Mouse (Mus musculus): Measurements from ENCODE around the gene Trim50.

The Trim50 gene

DNA sequence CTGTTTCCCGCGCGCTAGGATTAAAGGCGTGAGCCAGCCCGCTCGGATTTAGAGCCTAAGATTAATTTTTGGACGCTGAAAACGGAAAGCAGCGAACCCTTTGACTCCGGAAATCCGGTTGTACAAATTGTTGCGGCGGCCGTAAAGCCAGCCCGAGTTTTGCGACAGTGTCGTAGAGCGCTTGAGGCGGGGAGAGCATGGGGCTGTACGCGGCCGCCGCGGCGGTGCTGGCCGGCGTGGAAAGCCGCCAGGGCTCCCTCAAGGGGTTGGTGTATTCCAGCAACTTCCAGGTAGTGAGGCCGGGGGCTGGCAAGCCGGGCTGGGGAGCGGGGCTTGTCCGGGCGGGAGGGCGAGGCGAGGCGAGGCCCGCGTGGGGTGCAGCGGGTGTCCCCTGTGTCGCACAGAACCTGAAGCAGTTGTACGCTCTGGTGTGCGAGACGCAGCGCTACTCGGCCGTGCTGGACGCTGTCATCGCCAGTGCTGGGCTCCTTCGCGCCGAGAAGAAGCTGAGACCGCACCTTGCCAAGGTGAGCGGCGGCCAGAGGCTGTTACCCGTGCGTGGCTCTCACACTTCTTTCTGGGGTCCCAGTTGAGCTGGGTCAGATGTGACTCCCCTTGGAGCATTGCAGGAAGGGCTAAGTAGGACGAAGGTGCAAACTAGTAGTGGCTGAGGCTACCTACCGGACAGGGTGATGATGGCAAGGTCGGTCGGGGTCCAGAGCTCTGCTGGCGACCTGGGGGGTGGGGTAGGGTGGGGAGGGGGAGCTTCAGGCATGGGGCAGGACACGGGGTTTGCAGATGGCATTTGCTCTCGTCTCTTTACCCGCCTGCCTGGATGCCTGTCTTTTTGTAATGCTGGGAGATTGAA is 16.9 kb downstream of the Trim50 start, which contains the start of gene Nsun5:
Nsun5 (plus strand) TSS at position 167 of the 868 bp plus-strand sequence.
- peak; percentile 91 to 92 for DNase-seq

DNA sequence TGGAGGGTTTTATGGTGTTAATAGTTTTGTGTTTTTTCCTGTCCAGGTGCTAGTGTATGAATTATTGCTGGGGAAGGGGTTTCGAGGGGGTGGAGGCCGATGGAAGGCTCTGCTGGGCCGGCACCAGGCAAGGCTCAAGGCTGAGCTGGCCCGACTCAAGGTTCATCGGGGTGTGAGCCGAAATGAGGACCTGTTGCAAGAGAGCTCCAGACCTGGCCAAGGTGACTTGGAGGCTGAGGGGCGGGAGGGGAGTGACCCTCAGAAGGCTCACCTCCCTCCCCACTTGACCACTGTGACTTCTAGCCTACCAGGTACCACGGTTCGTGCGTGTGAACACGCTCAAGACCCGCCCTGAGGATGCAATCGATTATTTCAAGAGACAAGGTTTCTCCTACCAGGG is 18.1 kb downstream of the Trim50 start:
- no peak for DNase-seq

DNA sequence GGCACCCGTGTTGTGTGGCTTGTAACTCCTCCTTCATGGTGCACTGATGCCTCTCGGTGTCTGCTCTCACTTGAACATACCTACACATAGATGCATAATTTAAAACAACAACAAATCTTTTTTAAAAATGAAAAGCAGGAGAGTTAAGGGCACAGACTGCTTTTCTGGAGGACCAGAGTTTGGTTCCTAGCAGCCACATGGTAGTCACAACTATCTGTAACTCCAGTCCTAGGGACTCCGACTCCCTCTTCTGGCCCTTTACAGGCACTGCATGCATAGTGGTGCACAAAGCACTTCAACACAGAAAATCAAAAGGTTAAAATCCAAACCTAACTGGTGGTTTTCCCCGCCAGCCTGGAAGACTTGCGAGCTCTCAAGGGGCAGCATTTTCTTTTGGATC is 20.5 kb downstream of the Trim50 start:
- DNase-seq: no peak

DNA sequence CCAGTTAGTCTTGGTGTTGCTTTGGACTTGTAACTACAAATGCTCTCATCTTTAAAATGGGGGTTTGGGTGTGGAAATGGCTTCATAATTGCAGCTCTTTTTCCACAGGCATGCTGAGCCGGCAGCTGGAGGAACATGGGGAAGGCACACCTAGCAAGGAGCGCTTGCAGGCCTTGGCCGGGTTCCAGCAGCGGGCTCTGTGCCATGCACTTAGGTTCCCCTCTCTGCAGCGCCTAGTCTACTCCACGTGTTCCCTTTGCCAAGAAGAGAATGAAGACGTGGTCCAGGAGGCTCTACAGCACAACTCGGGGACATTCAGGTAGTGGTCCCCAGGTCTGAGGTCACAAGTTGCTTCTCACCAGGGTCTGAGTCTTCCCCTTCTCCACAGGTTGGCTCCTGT is 22.1 kb downstream of the Trim50 start:
- no peak for DNase-seq

DNA sequence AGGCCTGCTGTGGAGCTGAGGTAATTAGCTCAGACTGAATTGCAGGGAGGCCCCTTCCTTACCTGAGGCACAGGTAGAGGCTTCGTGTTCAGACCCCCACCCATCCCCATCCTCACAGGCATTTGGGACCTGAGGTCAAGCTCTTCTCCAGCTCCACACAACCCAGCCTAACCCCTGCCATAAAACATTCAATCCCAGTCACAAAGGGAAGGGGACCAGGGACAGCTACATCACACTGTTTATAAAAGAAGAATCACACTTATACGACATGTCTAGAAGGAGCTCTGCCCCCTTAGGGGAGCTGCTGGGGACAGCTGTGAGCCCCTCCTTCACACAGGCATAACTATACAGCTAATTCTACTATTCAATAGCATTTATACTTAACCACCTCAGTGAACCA is 23.2 kb downstream of the Trim50 start:
- no peak for DNase-seq

DNA sequence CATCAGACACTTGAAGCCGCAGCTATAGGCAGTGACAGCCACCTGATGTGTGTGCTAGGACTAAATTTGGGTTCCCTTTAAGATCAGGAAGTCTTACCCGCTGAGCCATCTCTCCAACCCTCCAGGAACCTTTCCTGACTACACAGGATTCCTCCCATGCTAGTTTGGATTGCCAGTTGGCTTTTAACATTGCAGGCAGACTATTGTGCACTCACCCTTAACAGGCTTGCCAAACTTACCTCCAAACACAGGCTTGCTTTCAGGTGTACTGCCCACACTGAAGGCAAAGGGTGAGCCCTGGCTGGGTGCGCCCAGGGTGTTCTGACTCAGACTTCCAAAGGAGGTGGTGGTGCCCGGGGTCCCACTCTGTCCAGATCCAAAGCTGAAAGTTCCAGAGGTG is 27.6 kb downstream of the Trim50 start:
- no peak for DNase-seq

DNA sequence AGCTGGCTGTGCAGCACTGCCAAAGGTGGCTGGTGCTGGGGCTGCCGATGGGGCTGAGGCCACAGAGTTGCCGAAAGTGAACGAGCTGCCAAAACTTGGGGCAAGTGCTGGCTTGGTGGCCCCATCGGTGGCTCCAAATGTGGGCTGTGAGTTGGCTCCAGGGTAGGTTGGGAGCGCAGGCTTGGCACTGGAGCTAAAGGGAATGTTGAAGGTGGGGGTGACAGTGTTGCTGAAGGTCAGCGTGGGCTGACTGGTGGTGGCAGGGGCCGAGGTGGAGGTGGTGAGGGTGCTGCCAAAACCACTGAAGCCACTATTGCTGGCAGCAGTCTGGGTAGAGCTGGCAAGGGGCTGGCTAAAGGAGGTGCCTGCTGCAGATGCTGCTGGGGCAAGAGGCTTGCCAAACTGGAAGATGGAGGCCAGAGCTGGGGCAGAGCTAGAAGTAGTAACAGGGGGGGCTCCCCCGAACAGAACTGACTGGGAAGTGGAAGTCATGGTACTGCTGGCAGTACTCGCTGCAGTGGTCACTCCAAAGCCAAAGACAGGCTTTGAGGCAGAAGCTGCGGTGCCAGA is 28.3 kb downstream of the Trim50 start:
- DNase-seq: no peak

DNA sequence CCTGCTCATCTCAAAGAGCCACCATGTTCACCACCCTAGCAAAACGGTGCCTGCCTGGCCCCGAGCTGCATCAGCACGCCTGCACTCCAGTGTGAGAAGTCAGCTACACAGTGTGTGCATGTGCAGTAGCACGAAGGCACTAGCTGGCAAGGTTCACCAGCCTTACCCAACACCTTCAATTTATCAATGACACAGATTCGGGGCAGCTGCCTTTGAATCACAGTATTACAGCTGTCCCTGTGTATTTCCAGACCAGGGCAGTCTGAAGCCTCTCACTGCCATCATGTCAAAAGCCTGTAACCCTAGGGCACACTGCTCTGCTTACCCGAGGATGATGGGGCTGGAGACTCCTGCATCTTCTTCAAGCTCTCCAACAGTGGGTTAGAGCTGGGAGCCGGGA is 29.7 kb downstream of the Trim50 start:
- no peak for DNase-seq

DNA sequence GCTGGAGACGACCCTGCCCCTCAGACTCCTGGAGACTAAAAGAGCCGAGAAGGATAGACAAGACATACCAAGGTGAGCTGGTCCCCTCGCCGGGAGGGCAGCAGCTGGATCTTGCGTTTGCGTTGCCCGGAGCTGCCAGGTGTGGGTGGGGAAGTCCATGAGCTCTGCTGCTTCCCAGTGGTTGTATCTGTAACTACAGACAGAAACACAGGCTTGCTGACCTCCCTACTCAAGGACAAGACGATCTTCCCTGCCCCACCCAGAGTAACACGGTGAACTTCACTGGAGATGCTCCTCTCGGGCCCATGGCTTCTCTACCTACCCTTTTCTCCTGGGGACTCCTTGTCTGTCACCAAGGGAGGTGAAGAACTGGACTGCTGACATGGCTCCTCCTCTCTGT is 30.7 kb downstream of the Trim50 start:
- DNase-seq: no peak

DNA sequence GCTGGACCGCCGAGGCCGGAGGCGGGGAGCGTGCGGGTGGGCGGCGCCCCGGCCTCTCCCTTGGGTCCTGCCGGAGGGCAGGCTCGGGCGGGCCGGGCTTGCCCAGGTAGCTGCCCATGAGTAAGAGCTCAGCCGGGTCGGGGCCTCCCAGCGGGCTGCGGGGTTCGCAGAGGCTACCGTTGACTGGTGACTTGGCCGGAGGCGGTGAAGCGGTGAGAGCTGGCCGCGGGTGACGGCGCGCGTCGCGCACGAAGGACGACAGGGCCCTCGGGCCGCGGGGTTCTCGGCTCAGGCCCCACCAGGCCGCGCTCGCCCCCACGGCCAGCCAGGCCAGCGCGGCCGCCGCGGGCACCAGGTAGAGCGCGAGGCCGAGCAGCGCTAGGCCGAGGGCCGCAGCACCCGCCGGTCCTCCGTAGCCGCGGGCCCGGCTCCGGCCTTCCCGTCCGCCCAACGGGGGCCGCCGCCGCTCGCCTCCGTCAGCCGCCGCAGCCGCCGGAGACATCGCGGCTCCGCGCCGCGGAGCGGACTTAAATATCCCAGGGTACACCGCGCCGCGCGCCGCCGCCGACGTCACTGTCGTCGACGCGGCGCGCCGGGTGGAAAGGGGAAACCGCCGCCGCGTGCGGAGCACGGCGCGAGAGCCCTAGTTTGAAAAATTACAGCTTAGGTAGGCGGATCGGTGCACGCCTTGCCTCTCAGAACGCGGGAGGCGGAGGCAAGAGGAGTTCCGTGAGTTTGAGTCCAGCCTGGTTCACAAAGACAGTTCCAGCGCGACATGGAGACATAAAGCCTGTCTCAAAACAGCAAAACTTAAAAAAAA is 41.1 kb downstream of the Trim50 start, which contains the start of gene Pom121:
Pom121 (minus strand) TSS at position 543 of the 820 bp plus-strand sequence.
- peak; percentile 87 to 88 for DNase-seq

DNA sequence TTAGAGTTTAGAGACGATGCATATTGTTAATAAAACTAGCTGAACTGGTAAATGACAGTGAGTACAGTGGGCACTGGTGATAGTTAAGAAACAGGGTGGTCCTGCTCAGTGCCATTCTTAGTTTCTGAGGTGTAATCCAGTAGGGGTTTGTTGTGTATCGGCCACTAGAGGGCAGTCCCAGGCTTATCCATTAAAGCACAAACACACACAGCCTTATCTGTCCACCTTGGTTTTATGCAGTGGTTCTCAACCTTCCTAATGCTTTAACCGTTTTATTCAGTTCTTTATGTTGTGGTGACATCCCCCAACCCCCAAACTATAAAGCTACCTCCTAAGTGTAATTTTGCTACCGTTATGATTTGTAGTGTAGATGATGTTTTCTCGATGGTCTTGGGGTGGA is 42.7 kb downstream of the Trim50 start:
- DNase-seq: peak; percentile 64 to 66

DNA sequence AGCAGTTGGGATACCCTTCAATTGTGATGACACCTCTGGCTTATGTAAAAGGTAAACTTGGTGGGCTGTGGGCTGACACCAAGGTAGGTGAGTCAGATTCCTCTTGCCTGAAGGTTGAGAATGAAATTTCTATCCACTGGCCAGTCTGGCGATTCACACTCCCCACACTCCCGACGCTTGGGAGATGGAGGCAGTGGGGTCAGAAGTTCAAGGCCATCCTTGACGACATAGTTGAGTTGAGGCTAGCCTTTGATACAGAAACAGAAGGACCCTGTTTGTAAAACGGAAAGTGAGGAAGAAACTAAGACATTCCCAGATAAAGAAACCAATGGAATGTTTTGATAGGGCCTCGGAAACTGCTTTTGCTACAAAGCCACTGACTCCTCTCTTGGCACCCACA is 46.3 kb downstream of the Trim50 start:
- no peak for DNase-seq

DNA sequence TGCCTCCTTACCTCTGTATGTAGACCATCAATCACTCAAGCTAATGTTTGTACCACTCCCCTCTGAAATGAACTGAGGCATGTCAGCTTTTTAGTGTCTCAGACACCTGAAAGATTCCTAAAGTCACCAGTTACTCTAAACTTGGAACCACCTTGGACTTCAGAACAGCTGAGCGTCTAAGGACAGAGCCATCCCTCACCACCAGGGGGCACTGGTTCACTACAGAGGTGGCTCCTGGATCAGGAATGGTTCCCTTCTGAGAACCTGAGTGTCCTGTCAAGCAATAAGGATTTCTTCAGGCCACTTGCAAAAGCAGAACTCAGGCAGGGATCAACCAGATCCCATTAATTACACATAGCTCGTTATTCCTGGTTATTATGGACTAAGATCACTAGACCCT is 47.1 kb downstream of the Trim50 start:
- peak; percentile 87 to 88 for DNase-seq

DNA sequence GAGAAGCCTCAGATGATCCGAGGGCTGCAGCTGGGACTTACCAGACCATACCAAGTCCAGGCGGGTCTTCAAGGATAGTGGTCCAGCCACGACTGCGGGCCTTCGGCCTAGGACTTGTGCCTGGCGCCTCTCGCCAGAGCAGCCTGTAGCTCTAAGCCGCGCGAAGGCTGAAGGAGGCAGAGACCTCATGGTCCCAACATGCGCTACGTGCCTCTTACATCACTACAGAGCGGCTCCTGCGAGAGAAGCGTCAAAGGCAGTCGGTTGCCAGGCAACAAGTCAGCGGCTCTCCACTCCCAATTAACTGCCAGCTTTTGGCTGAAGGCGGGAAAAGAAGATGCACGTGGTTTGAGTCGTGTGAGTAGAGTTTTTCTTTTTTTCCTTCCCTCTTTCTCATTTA is 51.5 kb downstream of the Trim50 start:
- DNase-seq: no peak

DNA sequence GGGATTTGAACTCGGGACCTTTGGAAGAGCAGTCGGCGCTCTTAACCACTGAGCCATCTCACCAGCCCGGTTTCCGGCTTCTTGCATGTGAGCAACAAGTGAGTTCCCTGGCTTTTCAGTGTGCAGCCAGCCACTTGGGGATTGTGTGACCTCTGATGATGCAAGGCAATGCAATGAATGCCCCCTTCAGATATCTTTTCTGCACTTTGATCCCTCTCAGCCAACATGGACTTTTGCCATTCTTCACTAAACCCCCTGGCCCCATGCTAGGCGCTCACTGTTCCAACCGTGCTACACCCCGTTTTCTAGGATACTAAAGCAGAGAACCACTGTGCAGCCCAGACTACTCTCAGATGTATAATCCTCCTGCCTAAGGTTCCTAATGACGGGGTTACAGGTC is 52.3 kb downstream of the Trim50 start:
- DNase-seq: no peak

DNA sequence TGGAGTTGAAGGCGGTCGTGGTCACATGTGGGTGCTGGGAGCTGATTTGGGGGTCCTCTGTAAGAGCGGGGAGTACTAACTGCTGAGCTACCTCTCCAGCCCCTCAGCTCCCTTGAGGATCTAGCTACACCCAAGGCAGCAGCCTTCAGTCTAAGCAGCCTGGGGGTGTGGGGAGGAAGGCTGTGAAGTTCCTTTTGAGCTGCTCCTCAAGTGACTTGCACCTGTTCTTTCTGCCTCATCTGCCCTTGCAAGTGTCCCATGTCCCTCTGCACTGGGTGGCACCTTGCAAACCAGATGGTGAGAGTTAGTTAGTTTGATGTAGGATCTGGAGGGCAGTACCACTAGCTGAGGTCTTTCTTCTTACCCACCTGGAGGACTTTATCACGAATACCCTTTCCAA is 55.0 kb downstream of the Trim50 start:
- DNase-seq: no peak

DNA sequence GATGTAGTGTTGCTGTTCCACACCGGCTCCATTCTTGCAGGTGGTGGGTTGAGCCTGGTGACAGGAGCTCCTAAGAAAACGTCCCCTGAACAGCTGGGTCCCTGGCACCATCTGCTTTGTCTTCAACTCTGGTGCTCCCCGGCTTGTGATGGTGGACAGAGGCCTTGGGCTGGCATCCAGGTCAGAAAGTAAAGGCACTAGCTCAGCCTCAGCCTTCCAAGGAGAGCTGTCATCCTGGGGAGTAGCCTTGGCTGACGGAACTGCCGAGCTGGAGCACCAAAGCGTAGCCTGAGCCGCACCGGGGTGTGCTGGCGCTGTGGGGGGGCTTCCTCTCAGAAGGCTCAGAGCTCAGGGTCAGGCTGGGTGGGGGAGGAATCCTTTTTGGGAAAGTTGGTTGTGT is 57.2 kb downstream of the Trim50 start:
- DNase-seq: no peak
